Mouse (Mus musculus): ENCODE measurements around the gene Gm44503.
A peak's percentile ranks its signal among the peaks of the same experiment; 100 is the strongest.

Gm44503 gene

DNA sequence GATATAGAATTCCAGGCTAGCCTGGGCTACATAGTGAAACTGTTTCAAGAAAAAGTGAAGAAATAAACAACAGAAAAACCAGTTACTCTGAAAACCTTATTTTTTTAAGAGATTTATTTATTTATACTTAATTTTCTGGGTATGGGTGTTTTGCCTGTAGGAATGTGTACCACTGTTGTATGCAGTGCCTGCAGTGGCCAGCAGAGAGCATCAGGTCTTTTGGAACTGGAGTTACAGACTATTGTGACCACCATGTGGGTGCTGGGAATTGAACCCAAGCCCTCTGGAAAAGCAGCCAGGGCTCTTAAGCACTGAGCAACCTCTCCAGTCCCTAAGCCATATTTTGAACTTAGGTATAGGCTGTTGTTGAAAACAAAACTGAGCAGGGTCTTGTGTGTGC lies 14.3 kb downstream of the Gm44503 start:
- DNase-seq (ENCODE audit: low read depth): no peak

DNA sequence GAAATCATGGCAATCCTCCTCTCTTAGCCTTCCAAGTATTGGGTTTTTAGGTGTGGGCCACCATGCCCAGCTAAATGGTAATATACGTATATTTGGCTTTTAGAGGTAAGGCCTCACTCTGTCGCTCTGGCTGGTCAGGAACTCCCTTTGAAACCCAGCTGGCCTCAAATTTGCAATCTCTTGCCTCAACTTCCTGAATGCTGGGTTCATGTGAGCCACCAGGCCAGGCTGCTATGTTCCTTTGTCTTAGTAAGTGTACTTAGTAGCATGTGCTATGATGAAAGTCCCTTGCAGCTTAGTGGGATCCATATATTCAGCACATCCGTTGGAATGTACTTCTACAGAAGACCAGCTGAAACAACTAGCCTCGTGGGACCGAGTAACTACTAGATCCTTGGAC lies 16.1 kb downstream of the Gm44503 start:
- no peak for DNase-seq (ENCODE audit: low read depth)

GRCm38 (mm10) chr9:72975242-72975641 lies 16.6 kb downstream of the Gm44503 start:
- no peak for DNase-seq (ENCODE audit: low read depth)

- peak; percentile 54 for DNase-seq (ENCODE audit: low read depth)
Observed at GRCm38 (mm10) chr9:72983066-72983465, 24.4 kb downstream of the Gm44503 start.

GRCm38 (mm10) chr9:72985250-72986220 lies 26.9 kb downstream of the Gm44503 start, which contains the start of the genes Ccpg1os and Ccpg1:
Gene Ccpg1os (minus strand): TSS chr9:72985382.
Gene Ccpg1 (plus strand): TSS chr9:72985429.
- peak; percentile 98 for DNase-seq (ENCODE audit: low read depth)

DNA sequence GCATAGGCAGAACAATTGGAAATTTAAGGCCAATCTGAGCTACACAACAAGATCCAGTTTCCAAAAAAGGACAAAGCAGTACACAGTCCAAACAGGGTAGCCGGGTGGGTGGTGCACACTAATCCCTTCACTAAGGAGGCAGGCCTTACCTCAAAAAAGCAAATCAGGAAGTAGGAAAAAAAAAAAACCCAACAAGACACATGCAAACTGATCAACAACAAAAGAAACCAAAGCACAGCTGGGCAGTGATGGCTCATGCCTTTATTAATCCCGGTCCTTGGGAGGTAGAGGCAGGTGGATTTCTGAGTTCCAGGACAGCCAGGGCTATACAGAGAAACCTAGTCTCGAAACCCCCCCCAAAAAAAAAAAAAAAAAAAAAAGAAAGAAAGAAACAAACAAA lies 29.1 kb downstream of the Gm44503 start:
- DNase-seq (ENCODE audit: low read depth): peak; percentile 33

DNA sequence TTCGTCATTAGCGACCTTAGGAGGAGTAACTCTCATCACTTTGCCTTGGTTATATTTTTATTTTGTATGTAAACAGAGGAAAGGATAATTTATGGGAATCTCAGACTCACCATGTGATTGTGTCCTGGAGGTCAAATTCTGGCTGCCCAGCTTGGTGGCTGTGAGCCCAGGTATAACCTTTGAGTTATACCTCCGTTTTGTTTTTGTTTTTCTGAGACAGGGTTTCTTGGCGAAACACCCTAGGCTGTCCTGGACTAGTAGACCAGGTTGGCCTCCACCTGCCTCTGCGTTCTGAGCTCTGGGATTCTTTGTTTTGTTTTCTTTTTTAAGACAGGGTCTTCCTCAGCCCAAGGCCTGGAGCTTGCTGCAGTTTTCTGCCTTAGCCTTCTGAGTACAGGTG lies 30.1 kb downstream of the Gm44503 start:
- DNase-seq (ENCODE audit: low read depth): no peak

DNA sequence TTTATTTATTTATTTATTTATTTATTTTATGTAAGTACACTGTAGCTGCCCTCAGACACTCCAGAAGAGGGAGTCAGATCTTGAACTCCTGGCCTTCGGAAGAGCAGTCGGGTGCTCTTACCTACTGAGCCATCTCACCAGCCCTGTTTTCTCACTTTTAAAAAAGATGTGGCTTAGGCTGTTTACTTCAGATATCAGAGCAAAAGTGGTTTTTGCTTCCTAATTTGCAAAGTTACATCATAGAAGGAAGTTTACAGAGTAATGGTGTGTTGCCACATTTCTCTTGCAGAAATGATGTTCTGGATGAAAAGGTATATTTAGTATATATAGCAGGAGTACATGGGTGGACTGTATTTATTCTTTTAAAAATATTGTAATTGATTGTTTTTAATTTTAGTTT lies 32.8 kb downstream of the Gm44503 start:
- no peak for DNase-seq (ENCODE audit: low read depth)

- DNase-seq (ENCODE audit: low read depth): no peak
Observed at GRCm38 (mm10) chr9:72992576-72992975, 33.9 kb downstream of the Gm44503 start.

DNA sequence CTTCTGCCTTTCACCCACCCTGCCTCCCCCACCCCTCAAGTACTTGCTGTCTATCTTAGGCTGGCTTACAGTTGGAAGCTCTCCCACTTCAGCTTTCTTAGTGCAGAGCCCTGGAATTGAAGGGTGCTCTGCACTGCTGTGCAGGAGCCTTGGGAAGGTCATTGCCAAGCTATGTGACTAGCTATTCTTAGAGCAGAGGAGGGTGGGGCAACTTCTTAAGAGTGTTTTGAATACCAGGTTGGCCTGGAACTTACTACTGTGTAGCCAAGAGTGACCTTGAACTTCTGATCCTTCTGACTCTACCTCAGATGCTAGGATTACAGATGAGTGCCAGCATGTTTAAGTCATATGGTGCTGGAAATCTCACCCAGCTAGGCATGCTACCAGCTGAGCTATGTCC lies 37.5 kb downstream of the Gm44503 start:
- DNase-seq (ENCODE audit: low read depth): no peak

GRCm38 (mm10) chr9:72996806-72997205 lies 38.2 kb downstream of the Gm44503 start:
- DNase-seq (ENCODE audit: low read depth): no peak

DNA sequence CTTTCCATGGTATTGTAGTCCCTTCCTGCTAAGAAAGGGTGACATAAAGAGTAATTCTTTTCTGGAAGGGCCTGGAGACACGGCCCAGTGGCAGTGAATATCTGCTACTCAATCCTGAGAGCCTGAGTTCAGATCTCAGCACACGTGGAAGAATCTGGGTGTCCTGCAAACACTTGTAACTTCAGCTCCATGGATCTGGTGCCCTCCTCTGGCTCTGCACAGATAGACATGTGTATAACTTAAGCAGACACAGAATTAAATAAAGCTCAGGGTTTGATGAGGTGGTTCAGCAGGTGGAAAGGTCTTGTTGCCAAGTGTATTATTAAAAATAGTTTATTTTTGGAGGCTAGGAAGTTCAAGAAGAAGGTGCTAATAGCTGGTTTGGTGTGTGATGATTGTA lies 41.8 kb downstream of the Gm44503 start:
- DNase-seq (ENCODE audit: low read depth): peak; percentile 22

GRCm38 (mm10) chr9:73001314-73002011 lies 42.8 kb downstream of the Gm44503 start:
- DNase-seq (ENCODE audit: low read depth): no peak

GRCm38 (mm10) chr9:73002177-73002576 lies 43.5 kb downstream of the Gm44503 start:
- no peak for DNase-seq (ENCODE audit: low read depth)

DNA sequence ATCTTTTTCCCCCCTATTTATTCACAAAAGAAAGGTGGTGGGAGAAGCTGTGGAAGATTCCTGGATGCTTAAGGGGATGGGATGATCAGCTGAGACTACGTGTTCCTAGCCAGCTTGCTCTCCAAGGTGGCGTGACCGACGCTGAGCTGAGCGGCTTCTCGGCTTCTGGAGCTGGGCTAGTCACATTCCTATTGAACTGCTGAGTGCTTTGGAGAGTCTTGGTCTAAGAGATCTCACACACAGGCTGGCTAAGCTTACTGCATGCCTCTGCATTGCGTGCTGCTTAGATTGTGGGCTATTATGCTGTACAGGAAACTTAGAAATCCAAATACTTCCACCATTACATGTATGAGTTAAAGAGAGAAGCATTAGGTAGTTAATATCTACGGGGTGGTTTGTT lies 45.4 kb downstream of the Gm44503 start:
- DNase-seq (ENCODE audit: low read depth): no peak

DNA sequence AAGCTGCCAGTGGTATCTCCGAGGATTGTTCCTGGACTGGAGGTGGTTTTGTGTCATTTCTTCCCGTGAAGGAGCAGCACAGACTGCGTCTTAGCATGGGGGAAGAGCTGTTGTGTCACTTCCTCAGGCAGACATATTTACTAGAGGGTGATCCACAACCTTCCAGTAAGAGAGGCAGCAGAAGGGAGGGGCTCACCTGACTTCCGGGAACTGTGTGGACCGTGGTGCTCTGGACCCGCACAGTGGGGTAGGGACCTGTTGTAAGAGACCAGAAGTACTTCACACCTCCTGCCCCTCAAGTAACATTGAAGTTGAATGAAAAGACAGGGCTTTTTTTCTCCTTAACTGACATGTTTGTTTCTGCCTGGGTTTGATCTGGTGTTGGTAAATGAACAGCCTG lies 46.5 kb downstream of the Gm44503 start:
- DNase-seq (ENCODE audit: low read depth): no peak

DNA sequence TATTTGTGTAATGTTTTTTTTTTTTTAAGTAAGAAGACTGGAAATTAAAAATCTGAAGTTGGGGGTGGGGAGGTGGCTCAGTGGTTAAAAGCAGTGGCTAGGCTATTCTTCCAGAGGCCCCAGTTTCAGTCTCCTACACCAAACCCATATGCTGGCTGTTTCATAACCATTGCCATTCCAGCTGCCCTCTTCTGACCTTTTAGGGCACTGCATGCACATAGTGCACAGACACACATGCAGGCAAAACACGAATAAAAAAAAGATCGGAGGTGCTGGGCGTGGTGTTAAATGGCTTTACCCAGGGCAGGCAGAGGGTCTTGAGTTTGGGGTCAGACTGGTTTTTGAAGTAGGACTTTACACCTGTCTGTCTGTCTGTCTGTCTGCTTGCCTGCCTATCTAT lies 47.5 kb downstream of the Gm44503 start:
- peak; percentile 43 for DNase-seq (ENCODE audit: low read depth)

DNA sequence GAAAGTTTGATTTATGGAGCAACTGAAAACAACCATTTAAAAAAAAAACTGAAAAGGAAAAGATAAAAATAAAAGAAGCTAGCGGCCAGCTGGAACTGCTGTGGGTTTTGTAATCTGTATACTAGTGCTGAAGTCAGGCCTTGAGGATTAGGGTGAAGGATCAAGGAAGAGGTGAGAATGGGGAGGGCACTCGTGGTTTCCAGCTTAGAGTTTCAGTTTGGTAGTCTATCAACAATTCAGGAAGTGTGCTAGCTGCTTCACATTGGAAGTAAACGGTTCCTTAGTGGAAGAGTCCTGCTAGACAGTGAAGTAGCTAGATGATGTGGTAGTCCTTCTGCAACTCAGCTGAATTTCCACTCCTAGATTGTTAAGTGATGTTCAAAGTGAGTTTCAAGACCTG lies 49.7 kb downstream of the Gm44503 start:
- no peak for DNase-seq (ENCODE audit: low read depth)

DNA sequence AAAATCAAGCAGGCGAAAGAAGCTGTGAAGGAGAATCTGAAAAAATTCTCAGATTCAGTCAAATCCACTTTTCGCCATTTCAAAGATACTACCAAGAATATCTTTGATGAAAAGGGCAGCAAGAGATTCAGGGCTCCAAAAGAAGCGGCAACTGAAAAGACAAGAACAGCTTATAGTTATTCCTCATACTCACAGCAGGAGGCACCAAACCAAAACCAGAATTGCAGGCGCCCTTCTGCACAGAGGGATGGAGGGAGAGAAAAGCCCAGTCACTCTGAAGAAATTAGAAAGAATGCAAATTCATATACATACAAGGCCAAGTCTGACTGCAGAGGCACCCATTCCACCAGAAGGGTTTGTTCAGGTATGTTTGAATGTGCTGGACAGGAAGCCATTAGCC lies 54.0 kb downstream of the Gm44503 start:
- peak; percentile 14 for DNase-seq (ENCODE audit: low read depth)

GRCm38 (mm10) chr9:73014724-73015123 lies 56.1 kb downstream of the Gm44503 start:
- no peak for DNase-seq (ENCODE audit: low read depth)

DNA sequence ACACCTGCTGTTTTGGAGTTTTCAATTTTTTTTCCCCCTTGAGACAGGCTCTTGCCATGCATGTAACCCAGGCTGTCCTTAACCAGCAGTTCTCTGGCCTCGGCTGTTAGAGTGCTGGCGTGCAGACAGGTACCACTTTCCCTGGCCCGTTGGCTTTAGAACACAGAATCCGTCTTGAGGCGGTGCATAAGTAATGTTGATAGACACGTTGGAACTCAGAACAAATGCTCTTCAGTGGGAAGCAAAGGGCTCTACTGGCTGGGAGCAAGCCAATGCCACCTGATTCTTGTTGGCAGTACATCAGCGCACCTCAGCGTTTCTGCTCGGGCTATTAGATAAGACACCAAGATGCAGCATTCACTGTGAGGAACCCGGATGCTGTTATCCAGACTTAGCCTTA lies 61.2 kb downstream of the Gm44503 start:
- no peak for DNase-seq (ENCODE audit: low read depth)

DNA sequence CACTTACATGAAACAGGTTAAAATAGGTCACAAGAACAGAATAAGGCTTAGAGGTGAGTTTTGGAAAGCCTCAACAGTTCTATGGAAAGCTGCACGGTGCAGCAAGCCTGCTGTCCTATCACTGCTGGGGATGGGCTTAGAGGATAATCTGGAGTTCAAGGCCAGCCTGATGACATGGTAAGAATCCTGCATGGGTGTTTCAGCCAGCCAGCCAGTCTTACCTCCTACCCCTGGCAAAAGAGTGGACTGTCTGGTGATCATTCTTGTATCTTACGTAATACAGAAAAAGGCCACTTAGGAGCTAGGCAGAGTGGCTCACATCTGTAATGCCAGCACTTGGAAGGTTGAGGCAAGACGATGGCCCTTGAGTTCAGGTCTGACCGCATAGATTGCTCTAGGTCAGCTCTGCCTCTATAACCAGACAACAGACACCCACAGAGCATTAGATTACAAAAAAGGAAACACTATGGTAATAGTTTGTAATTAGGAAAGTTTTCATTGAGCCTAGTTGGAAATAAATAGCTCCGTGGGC lies 62.0 kb downstream of the Gm44503 start:
- no peak for DNase-seq (ENCODE audit: low read depth)
